Mouse (Mus musculus) cerebellum, postnatal 4 days (tissue): ENCODE results near the gene Pced1b.

Source experiments
- DNase-seq, 2 experiments: peaks; one replicate each; pipeline ENCODE4 v3.0.0; 2022; ENCODE audit warnings: low spot score in 2 of 2, mixed read lengths in 1 of 2

The Pced1b gene

GRCm38 (mm10) chr15:97286731-97287130 lies 39.8 kb downstream of the Pced1b start:
- no peak for DNase-seq

GRCm38 (mm10) chr15:97287436-97288143 lies 40.7 kb downstream of the Pced1b start:
- DNase-seq = no peak

- no peak for DNase-seq
These were observed 41.8 kb downstream of the Pced1b start for GRCm38 (mm10) chr15:97288690-97289089.

- DNase-seq = no peak
These were observed 42.3 kb downstream of the Pced1b start for GRCm38 (mm10) chr15:97289176-97289575.

GRCm38 (mm10) chr15:97290351-97290750 lies 43.4 kb downstream of the Pced1b start:
- DNase-seq = no peak

- no peak for DNase-seq
These were observed 44.6 kb downstream of the Pced1b start for GRCm38 (mm10) chr15:97291291-97292050.

GRCm38 (mm10) chr15:97307935-97308334 lies 61.0 kb downstream of the Pced1b start:
- no peak for DNase-seq

GRCm38 (mm10) chr15:97309533-97309932 lies 62.6 kb downstream of the Pced1b start:
- DNase-seq = no peak

GRCm38 (mm10) chr15:97310251-97310650 lies 63.3 kb downstream of the Pced1b start:
- no peak for DNase-seq

- DNase-seq = no peak
These were observed 64.3 kb downstream of the Pced1b start for GRCm38 (mm10) chr15:97311211-97311610.

- no peak for DNase-seq
These were observed 65.0 kb downstream of the Pced1b start for GRCm38 (mm10) chr15:97311937-97312336.

GRCm38 (mm10) chr15:97314720-97315421 lies 68.0 kb downstream of the Pced1b start:
- no peak for DNase-seq

GRCm38 (mm10) chr15:97315422-97315757 lies 68.5 kb downstream of the Pced1b start:
- DNase-seq = no peak

- DNase-seq = no peak
These were observed 71.6 kb downstream of the Pced1b start for GRCm38 (mm10) chr15:97318365-97319001.

- no peak for DNase-seq
These were observed 75.9 kb downstream of the Pced1b start for GRCm38 (mm10) chr15:97322821-97323220.

- DNase-seq = no peak
These were observed 76.6 kb downstream of the Pced1b start for GRCm38 (mm10) chr15:97323466-97323865.

- DNase-seq = no peak
These were observed 77.4 kb downstream of the Pced1b start for GRCm38 (mm10) chr15:97324311-97324710.

GRCm38 (mm10) chr15:97327500-97328081 lies 80.7 kb downstream of the Pced1b start:
- peak in 1 of 2 experiments; percentile 40 for DNase-seq

- DNase-seq = no peak
These were observed 85.7 kb downstream of the Pced1b start for GRCm38 (mm10) chr15:97332582-97332981.

- DNase-seq = no peak
These were observed 90.9 kb downstream of the Pced1b start for GRCm38 (mm10) chr15:97337636-97338352.
